Mouse (Mus musculus) retina, embryonic 14.5 days (tissue): Measurements from ENCODE around the gene Ccnl2.

Source experiments
- DNase-seq: peaks from one replicate; pipeline ENCODE4 v3.0.0-alpha.2; 2015; ENCODE audit warnings: low spot score

Gene Ccnl2

DNA sequence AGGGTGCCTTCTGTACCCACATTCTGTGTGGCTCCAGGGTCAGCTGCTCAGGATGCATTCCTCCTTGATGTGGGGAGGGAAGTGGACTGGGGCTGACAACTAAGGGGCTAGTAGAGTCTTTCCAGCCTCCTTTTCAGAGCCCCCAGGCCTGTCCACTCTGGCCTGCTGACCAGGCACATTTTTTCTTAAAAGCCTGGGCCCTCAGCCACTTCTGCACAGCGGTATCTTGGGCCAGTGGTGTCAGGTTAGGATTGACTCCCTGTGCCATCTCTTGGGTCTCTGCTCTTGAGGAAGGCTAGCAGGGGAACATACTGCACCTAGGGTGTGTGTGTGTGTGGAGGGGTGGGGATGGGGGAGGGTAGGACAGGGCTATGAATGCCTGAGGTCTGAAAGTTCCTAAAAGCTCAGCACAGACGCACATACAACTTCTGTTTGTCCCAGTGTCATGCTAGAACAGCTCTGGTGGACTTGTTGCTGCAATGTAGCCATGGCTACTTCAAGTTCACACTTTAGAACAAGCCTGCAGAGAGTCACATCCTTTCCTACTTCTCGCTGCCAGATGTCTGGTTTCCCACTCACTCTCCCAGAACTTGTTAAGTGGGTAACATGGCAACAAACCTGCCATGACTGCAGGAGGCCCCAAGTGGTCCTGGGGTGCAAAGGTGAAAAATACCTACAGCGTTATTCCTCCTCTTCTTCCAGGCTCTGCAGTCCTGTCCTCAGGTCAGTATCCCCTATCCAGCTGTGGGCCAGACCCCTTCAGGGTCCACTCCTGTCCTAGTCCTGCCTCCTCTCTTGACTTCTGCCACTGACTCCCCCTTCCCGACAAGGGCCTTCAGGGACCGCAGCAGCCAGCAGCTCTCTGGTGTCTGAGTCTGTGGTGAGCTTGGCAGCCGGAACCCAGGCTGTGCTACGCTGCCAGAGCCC is 28.1 kb downstream of the Ccnl2 start:
- DNase-seq = peak; percentile 7

DNA sequence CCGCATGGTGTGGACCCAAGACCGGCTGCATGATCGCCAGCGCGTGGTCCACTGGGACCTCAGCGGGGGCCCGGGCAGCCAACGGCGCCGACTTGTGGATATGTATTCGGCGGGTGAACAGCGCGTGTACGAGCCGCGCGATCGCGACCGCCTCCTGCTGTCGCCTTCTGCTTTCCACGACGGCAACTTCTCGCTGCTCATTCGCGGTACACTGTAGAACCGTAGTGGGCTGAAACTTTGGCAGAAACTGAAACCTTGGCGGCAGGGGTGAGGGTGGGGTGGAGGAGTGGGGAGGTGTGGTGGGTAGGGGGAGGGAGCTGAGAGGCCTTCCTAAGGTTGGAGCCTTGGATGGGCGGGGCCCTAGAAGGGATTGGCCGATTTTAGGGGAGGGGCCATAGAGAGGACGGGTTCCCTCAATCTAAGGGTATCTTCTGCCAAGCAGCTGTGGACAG is 28.7 kb downstream of the Ccnl2 start:
- DNase-seq = peak; percentile 70

DNA sequence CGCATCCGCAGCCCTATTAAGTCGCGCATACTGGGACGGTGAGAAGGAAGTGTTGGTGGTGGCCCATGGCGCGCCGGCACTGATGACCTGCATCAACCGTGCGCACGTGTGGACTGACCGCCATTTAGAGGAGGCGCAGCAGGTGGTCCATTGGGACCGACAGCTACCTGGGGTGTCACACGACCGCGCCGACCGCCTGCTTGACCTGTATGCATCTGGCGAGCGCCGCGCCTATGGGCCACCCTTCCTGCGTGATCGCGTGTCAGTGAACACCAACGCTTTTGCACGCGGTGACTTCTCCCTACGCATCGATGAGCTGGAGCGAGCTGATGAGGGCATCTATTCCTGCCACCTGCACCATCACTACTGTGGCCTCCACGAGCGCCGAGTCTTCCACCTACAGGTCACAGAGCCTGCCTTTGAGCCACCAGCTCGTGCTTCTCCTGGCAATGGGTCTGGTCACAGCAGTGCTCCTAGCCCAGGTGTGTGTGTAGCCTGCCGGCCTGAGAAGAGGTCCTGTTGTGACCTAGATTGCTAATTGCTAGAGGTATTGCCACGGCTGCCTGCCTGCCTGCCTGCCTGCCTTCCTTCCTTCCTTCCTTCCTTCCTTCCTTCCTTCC is 29.5 kb downstream of the Ccnl2 start:
- peak; percentile 19 for DNase-seq

DNA sequence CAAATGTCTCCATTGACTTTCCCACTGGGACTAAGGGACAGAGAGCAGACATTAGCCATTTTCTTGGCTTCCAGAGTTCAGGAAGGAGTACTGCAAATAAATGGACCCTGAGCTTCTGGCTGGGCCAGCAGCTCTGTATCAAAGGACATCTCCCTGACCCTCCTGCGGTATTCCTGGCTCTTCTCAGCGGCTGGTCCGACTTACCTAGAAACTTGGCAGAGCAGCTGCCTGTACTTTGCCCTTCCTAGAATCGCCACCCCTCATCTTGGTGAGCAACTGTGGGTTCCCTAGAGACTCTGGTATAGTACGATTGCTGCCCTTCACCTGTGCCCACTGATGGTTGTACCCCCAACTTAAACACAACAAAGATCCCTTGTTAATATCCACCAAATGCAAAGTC is 30.9 kb downstream of the Ccnl2 start:
- no peak for DNase-seq

DNA sequence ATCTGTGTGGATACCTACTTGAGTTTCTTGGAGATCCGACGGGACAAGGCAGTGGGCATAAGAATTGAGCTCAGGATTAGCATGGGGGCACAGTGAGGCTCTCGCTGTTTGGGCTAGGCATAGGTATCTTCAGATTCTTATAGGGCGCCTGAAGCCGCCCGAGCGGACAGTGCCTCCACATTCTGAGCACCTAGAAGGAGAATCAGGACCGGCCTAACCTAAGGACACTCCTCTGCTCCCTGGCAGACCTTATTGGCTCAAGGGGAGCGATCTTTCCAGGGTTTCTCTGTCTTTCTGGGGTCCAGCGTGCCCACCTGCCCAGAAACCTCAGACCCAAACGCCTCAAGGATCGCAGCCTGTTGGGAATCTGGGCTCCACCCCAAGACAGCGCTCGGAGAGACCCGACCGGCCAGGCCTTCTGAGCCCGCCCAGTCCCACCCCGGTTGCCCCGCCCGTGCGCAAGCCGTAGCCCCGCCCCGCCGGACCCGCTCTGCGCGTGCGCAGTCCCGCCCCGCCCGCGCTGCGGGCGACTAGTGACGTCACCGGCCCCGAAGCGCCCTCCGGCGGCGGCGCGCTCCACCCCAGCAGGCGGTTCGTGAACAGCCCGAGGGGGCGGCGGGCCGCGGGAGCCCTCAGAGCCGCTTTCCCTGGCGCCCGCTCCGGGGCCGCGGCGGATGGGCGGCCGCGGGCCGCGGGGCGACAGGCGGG is 34.7 kb downstream of the Ccnl2 start, which contains the start of gene Dvl1:
Gene Dvl1 (plus strand): TSS at position 532 of the 708 bp plus-strand sequence.
- DNase-seq = peak; percentile 94

DNA sequence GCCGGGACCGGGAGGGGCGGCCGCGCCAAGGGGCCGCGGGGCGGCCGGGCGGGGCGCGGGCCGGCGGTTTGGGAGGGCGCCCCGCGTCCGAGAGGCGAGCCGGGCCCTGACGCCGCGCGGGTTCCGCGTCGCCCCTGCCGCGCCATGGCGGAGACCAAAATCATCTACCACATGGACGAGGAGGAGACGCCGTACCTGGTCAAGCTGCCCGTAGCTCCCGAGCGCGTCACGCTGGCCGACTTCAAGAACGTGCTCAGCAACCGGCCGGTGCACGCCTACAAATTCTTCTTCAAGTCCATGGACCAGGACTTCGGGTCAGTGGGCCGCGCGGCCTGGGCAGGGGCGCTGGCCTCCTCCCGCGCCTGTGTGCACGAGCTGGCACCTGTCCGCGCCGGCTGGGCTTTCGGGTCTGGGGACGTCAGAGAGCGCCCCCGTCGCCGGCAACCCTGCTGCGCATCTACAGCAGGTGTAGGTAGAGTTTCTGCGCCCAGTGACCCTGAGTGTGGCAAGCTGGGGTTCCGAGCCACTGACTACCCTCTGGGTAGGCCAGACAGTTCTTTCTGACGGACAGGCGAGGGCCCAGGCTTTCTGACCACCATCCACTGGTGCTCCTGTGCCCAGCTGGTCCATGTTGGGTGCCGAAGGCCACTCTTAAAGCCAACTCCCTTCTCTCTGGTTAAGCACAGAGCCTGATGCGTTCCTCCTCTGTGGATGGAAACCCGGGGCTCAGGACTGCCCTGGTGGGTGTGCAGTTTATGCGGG is 35.5 kb downstream of the Ccnl2 start:
- peak; percentile 38 for DNase-seq

DNA sequence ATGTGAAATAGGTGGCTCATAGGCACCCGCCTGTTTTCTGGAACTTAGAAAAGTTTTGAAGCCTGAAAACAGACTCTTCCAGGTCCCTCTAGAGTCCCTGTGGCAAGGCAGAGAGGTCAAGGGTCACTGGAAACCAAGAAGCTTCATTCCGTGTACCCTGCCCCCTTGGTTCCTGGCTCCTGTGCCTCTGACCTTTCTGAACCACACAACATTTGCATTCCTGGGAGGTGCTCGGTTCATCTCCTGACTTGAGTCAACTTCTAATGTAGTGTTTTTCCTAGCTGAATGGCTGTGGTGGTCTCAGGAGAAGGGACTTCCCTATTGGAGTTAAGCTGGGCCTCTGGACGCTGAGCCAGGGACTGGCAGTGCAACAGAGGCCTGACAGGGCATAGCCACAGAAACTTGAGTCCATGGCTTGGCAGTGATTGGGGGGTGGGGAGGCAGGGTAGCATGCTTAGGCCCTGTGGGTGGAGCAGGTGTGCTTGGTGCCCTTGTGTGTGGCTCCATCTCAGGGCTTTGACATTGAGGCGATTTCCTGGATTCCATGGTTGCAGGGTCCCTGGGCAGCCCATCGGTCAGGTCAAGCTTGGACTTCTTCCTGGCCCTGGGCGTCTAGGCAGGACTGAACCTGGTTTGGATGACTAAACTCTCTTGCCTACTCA is 36.3 kb downstream of the Ccnl2 start:
- DNase-seq = peak; percentile 5

DNA sequence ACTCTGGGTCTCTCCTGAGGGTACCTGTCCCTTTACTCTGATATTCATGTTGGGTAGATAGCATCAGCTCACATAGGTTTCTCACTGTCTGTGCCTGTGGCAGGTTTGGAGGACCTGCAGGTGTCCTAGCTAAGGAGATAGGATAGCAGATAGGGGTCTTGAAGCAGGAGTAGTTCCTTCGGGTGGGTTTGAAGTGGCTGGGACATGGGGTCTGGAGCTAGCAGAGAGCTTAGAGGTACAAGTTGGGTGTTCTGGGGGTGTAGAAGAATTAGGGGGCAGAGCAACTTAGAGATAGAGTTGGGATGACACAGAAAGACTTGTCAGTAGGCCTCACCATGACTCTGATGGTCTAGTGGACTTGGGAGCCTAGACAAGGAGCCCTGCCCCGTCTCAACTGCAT is 37.1 kb downstream of the Ccnl2 start:
- DNase-seq = no peak

DNA sequence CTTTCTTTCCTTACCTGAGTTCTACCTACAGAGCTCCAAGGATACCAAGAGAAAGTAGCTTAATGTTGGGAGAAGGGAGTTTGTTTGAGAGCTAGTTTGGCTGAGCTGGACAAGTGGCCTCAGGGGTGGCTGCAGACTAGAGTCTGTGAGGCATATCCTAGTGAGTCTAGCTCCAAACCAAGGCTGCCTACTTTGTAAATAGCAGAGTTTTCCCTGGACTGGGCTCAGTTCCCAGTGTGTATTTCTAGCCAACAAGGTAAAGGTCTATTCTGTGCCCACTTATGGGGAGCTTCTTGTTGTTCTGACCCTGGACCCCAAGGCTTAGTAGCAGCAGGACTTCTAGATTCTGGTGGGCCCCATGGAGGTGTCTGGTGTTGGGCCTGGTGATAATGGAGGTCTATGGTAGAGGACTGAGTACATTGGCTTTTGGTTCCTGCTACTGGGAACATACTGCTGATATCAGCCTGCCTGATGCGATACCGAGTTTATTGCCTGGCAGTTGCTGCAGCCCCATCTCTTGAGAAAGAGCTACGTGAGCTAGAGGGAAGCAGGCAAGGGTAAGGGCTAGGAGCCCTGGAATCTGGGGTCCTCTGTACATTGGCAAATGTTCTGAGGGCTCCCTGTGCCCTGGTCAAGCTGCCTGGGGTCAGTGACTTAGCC is 37.6 kb downstream of the Ccnl2 start:
- no peak for DNase-seq

DNA sequence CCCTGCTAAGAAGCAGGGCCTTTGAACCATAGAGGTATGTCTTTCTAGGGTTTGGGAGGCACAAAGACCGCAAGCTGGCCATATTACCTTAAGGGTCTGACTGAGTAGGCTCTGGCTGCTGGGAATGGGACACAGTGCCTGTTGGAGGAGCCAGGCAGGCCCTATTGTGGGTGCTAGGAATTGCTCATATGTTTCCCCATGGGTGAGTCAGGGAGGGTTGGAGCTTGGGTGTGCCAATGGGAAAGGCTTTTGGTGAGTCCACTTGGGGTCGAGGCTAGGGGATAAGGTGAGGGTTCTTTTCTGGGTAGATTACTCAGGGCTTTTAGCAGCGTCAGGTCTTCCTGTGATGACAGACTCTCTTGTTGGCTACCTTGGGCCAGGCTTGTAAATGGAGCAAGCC is 39.1 kb downstream of the Ccnl2 start:
- no peak for DNase-seq

DNA sequence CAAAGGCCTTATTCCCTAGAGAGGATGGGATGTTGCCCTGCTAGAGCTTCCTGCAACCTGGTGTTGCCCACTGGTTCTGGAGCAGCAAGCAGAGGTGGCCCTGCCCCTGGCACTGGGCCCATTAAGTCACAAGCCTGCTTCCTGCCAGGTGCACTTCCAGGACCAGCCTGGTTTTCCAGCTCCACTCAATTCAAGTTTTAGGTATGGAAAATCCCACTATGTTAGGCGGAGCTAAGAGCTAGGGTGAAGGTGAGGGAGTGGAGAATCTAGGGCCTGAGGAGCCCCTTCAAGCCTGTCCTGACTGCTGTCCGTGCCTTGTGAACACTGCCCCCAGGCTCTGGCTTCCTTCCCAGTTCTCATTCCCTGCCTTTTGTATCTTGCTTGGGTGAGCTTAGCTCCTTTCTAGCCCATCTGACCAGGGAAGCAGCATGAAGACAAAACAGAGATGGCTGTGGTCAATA is 39.7 kb downstream of the Ccnl2 start:
- DNase-seq = no peak

DNA sequence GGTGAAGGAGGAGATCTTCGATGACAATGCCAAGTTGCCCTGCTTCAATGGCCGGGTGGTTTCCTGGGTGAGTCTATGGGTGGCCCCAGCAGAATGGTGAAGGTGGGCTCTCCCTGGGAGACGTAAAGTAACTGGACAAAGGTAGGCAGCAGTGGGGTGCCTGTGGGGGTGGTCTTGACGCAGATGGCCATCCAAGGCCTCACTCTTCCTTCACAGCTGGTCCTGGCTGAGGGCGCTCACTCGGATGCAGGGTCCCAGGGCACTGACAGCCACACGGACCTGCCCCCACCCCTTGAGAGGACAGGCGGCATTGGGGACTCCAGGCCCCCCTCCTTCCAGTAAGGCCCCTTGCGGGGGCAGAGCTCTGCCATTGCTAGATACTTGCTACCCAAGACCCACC is 41.1 kb downstream of the Ccnl2 start:
- DNase-seq = no peak

DNA sequence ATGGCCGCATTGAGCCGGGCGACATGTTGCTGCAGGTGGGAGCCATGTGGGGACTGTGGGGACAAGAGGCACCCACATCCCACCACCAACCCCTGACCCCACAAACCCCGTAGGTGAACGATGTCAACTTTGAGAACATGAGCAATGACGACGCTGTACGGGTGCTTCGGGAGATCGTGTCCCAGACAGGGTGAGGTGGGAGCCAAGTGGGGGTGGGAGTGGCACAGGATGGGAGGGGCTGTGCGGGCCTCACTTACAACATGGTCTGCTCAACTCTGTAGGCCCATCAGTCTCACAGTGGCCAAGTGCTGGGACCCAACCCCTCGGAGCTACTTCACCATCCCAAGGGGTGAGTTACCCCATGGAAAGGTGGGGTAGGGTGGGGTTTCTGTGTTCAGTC is 42.7 kb downstream of the Ccnl2 start:
- DNase-seq = no peak

DNA sequence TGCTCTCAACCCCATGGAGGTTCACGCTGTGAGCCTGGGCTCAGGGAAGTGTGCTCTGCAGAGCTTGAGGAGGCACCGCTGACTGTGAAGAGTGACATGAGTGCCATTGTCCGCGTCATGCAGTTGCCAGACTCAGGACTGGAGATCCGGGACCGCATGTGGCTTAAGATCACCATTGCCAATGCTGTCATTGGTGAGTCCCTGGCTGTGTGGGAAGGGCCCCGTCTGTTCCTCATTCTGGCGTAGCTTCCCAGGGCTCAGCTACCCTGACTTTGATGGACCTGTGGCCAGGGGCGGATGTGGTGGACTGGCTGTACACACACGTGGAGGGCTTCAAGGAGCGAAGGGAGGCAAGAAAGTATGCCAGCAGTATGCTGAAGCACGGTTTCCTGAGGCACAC is 43.8 kb downstream of the Ccnl2 start:
- no peak for DNase-seq

DNA sequence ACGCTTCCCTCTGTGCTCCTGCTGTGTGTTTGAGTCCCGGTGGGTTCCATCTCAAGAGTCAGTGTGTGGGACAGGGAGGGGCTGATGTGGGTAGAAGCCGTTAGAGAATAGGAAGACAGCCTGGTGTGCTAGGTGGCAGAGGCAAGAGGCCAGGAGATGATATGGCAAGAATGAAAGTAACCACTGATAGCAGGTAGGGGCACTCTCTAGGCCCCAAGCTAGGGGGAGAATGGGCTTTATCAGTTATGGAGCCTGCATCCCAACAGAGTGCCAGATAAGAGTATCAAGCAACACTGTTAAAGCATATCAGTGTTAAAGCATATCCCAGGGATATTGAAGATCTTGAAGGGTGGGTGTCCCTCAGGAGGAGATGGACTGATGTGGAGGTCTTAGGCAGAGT is 44.6 kb downstream of the Ccnl2 start:
- DNase-seq = no peak

DNA sequence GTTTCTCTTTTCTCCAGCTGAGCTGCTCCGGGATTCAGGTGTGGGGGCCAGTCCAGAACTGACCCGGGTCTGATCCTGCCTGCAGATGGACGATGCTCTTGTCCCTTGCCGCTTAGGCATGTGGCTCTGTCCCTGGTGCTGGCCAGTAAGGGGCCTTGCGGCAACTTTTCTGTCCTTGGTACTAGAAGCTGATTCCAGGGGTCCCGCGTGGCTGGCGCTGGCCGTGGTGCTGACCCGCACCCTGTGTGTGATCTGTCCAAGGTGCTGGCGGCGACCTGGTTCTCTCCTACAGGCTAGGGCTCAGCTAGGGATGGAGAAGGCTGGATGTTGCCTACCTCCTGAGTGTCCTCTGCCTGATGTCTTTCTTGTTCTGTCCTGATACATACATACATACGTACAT is 47.0 kb downstream of the Ccnl2 start:
- DNase-seq = peak; percentile 59

DNA sequence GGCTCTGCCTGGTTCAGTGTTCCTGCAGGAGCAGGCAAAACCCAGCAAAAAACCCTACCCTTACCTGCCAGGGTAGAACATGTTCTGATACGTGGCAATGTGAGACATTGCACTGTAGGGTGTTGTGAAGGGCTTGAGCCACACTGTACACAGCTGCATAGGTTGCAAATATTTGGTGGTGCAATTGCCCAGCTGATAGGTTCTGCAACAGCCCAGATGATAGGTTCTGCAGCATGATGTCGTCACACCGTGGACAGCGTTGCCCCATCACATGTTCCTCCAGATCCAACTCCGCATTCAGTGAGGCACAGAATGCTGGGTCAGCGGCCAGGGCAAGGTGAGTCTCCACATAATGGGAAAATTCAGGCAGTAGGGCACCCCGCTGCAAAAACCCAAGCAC is 49.5 kb downstream of the Ccnl2 start:
- DNase-seq = no peak

DNA sequence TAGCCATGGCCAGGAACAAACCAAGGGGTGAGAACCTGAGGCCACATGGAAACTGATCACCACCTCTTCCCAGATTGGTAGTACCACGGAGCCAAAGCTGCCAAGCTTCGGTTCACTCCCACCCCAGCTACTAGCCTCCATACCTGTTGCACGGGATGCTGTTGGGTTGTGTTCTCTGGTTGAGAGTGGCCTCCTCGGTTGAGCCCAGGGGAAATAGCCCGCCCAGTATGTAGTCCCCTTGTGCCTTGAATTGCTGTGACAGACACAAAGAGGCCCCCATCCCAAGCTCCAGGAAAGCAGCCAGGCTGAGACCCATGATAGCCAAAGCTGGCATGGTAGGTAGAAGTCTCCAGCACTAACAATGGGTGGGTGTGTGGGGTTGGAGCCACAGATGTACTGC is 50.7 kb downstream of the Ccnl2 start, which contains the start of gene Tas1r3:
Gene Tas1r3 (minus strand): TSS at position 362 of the 400 bp plus-strand sequence.
- no peak for DNase-seq

DNA sequence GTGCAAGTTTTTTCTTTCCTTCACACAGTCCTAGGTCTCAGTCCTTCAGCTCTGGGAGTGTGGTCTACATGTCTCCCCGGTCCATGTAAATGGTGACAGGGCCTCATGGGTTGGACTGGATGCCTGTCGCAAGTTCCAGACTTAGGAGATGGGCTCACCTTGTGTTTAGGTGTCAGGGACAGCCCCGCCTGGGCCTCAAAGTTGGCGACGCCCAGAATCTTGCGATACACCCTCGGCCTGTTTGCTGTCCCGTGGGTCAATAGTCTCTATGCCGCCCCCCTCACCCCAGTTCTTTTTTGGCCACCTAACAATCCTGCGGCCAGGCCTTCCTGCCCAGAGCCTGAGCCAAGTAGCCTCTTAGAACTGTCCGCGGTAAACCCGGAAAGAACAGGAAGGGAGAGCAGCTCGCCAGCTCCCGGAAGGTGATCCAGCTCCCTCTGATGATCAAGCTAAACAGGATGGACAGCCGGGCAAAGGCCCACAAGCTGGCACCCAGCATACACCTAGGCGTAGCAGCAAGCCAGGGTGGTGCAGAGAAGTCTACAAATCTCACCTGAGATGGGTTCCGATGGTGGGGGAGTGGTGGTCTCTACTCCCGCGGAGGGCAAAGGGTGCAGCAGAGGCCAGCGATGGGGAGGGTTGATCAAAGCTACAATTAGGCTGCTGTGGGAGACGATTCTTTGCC is 56.5 kb downstream of the Ccnl2 start:
- no peak for DNase-seq
